Mouse (Mus musculus) cerebellum, adult 2 months (tissue): ENCODE results near the gene Catspere2. TPM values are rescaled to one million over a fixed set of nuclear protein-coding genes. Genes with fewer than 3 reads are reported as not detected.
"Not testable (repeated sequence)": the region's sequence is repeated elsewhere in the genome, so short reads cannot be mapped to it uniquely, and the experiment has no call there.

Experiments used
- DNase-seq, 2 experiments: peaks; one replicate each; pipeline ENCODE4 v3.0.0; 2021
- H3K27ac ChIP-seq: fragments of 200-500 bp; 2 replicates; pipeline ENCODE4 v1.5.1; 2012; ENCODE audit warnings: low read length, control low read depth, inconsistent platforms; ENCODE audit not compliant: insufficient read depth
- H3K27me3 ChIP-seq: fragments of 200-500 bp; 2 replicates; pipeline ENCODE4 v1.6.1; 2012; ENCODE audit warnings: inconsistent platforms, mild to moderate bottlenecking, low read length, moderate library complexity; ENCODE audit not compliant: control insufficient read depth, insufficient read depth
- H3K4me1 ChIP-seq: fragments of 200-500 bp; 2 replicates; pipeline ENCODE4 v1.6.1; 2011; ENCODE audit warnings: low read length; ENCODE audit not compliant: control insufficient read depth, insufficient read depth
- H3K4me3 ChIP-seq: fragments of 200-500 bp; replicated peaks from 2 replicates; pipeline ENCODE3; 2011; ENCODE audit warnings: mild to moderate bottlenecking, low read depth, low read length, control low read depth; ENCODE audit not compliant: insufficient read depth
- CTCF ChIP-seq: fragments of 200-500 bp; IDR thresholded peaks from 2 replicates; pipeline ENCODE4 v1.5.1; 2011; ENCODE audit warnings: low read depth, mild to moderate bottlenecking, control low read depth, low read length, moderate library complexity, borderline replicate concordance; ENCODE audit not compliant: insufficient read depth
- POLR2A ChIP-seq: fragments of 200-500 bp; IDR thresholded peaks from 2 replicates; pipeline ENCODE4 v1.6.1; 2011; ENCODE audit warnings: low read length, control low read depth, borderline replicate concordance; ENCODE audit not compliant: insufficient read depth
- WGBS: fragments of 180-500 bp; shearing (Covaris S2); methylation state at CpG from one replicate; pipeline ENCODE4 v1.1.7; 2018; 5-methylcytosine and 5-hydroxymethylcytosine counted together
- polyA plus RNA-seq: library from polyadenylated mRNA; depleted of rRNA; stranded (reverse); fragments of >200 nt; gene quantifications from 2 replicates; pipeline ENCODE4 v1.2.3, GENCODE M21; 2012

Catspere2 gene
- polyA plus RNA-seq, 1 experiment, result 1.7 TPM

- DNase-seq, result no peak
- Histone ChIP-seq H3K27ac (no peak overlapping the region), H3K4me3 (no peak overlapping the region), H3K27me3 (no peaks in the 10 kb centered on the region), H3K4me1 (no peaks in the 10 kb centered on the region)
- no peak for TF ChIP-seq POLR2A
- TF ChIP-seq CTCF, result no peak
- 94% methylated on average over 12 of the region's 12 CpGs for WGBS
Observed at GRCm38 (mm10) chr1:178134288-178134687, 151.1 kb downstream of the Catspere2 start.

DNA sequence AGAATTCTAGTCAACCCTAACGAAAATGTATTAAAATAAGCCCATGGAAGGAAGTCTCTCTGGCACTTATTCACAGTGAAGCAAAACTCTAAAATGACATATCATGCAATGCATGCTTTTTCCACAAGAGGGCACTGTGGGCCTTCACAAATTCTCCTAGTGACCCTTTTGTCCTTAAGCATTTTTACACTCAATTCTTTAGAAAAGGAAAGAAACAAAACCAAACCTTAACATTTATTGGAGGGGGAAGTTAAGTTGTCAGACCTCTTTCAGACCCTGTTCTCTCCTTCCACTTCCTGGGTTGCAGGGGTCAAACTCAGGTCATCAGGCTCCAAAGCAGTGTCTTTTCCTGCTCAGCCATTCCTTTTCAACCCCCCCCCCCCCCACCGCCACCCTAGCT lies 163.3 kb downstream of the Catspere2 start:
- not testable (repeated sequence) for H3K27ac ChIP-seq, H3K27me3 ChIP-seq, H3K4me1 ChIP-seq, H3K4me3 ChIP-seq
- TF ChIP-seq CTCF, result peak; percentile 21; the same call in 1 of the 2 replicates
- peak in 1 of 2 experiments; percentile 24 for DNase-seq
- 17% methylated on average over 2 of the region's 2 CpGs for WGBS

- H3K4me3 ChIP-seq, H3K27me3 ChIP-seq, H3K27ac ChIP-seq, DNase-seq, H3K4me1 ChIP-seq: not testable (repeated sequence)
- WGBS, result 72% methylated on average over 4 of the region's 4 CpGs
Observed at GRCm38 (mm10) chr1:178146915-178147314, 163.7 kb downstream of the Catspere2 start.

DNA sequence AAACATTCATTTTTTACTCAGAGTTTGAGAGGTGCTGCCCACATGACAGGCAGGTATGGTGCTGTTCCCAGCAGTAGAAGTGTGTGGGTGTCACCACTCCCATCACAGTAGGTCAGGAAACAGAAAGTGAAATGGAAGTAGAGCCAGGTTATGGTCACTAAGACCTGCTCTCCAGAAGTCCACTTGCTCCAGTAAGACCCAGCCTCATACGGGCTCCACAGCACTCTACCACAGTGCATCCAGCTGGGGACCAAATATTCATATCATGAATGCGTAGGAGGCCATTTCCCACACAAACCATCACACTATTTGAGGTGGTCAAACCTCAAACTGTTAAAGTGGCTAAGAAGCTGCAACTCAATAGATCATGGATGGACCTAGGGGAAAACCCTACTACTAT lies 199.0 kb downstream of the Catspere2 start:
- no peak for DNase-seq
- Histone ChIP-seq H3K4me1 (no peaks in the 10 kb centered on the region), H3K4me3 (no peak overlapping the region), H3K27ac (no peak overlapping the region), H3K27me3 (no peaks in the 10 kb centered on the region)
- TF ChIP-seq POLR2A (no peak), CTCF (no peak)
- 93% methylated on average over 2 of the region's 2 CpGs for WGBS

- no peak for TF ChIP-seq CTCF
- no peak for TF ChIP-seq POLR2A
- H3K4me3 ChIP-seq, result no peak overlapping the region
- DNase-seq, result no peak
- H3K4me1 ChIP-seq, result no peaks in the 10 kb centered on the region
- no peak overlapping the region for H3K27ac ChIP-seq
- H3K27me3 ChIP-seq, result no peaks in the 10 kb centered on the region
Observed at GRCm38 (mm10) chr1:178185591-178185990, 202.4 kb downstream of the Catspere2 start.

DNA sequence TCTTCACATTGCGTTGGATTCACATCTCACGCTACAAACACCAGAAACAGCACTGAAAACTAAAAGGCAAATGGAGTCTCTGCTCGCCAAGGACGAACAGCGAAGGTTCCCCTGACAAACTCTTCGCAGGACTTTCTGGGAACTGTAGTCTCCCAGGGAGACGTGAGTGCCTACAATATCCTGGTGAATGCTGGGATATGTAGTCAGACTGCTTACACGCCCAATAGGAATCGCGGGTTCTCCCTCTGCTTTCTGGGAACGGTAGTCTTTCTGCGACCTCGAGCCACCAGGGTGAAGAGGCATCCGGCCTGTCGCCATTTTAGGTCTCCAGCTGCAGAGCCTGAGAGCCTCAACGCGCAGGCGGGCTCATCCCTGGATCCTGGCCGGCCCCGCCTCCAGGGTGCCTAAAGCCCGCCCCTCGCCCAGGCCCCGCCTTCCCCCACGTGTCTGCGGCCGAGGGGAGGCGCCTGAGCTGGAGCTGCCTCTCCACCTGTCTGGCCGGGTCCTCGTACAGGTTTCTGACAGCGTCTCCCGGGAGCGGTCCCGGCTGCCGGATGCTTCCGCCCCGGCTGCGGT lies 204.1 kb downstream of the Catspere2 start, which contains the start of gene Desi2:
Desi2 (plus strand) TSS at position 202 of the 576 bp plus-strand sequence.
- peak within 1 kb of the TSS; percentile 79 for H3K27ac ChIP-seq
- H3K4me1 ChIP-seq, H3K27me3 ChIP-seq: not testable (repeated sequence)
- peak within 1 kb of the TSS; percentile 68 for H3K4me3 ChIP-seq
- DNase-seq, result peak; percentile 95 to 99
- under 1% methylated on average over 37 of the region's 37 CpGs for WGBS
- TF ChIP-seq POLR2A, result peak; percentile 81; the same call in 1 of the 2 replicates

- peak overlapping the region; percentile 79 for H3K27ac ChIP-seq
- H3K27me3 ChIP-seq, H3K4me1 ChIP-seq, DNase-seq: not testable (repeated sequence)
- H3K4me3 ChIP-seq, result peak overlapping the region; percentile 68
- under 1% methylated on average over 28 of the region's 38 CpGs for WGBS
Observed at GRCm38 (mm10) chr1:178187810-178188209, 204.6 kb downstream of the Catspere2 start.

- Histone ChIP-seq H3K4me1 (no peaks in the 10 kb centered on the region), H3K27me3 (no peaks in the 10 kb centered on the region), H3K27ac (no peak overlapping the region), H3K4me3 (peak overlapping the region; percentile 67)
- DNase-seq, result peak; percentile 47 to 50
- TF ChIP-seq CTCF (no peak), POLR2A (no peak)
- 8% methylated on average over 13 of the region's 13 CpGs for WGBS
Observed at GRCm38 (mm10) chr1:178188386-178188785, 205.2 kb downstream of the Catspere2 start.

GRCm38 (mm10) chr1:178205701-178206325 lies 222.6 kb downstream of the Catspere2 start:
- no peak overlapping the region for H3K4me3 ChIP-seq
- H3K4me1 ChIP-seq, result 0 out of 2 replicates have a peak, but pooled peaks cover 3% of the 10 kb centered on the region
- no peaks in the 10 kb centered on the region for H3K27me3 ChIP-seq
- WGBS, result 78% methylated on average over 10 of the region's 10 CpGs
- no peak overlapping the region for H3K27ac ChIP-seq
- TF ChIP-seq CTCF (no peak), POLR2A (no peak)
- no peak for DNase-seq

- DNase-seq, H3K27me3 ChIP-seq, H3K27ac ChIP-seq, H3K4me3 ChIP-seq, H3K4me1 ChIP-seq: not testable (repeated sequence)
- 80% methylated on average over 4 of the region's 4 CpGs for WGBS
Observed at GRCm38 (mm10) chr1:178207856-178208255, 224.6 kb downstream of the Catspere2 start.
